Mouse (Mus musculus) kidney, adult 2 months (tissue): ENCODE data around the gene Cog3. TPM values are rescaled to one million over a fixed set of nuclear protein-coding genes. Genes with fewer than 3 reads are reported as not detected.

Experiments
- DNase-seq: peaks from one replicate; pipeline ENCODE4 v3.0.0; 2021
- H3K27ac ChIP-seq: fragments of 200-500 bp; 2 replicates; pipeline ENCODE4 v1.5.1; 2012; ENCODE audit warnings: low read depth, low read length, control low read depth, inconsistent platforms; ENCODE audit not compliant: insufficient read depth
- H3K27me3 ChIP-seq: fragments of 200-500 bp; replicated peaks from 2 replicates; pipeline ENCODE4 v1.6.1; 2012; ENCODE audit warnings: mild to moderate bottlenecking, moderate library complexity, low read length, inconsistent platforms; ENCODE audit not compliant: control insufficient read depth, insufficient read depth
- H3K36me3 ChIP-seq: fragments of 200-500 bp; 2 replicates; pipeline ENCODE4 v1.6.1; 2012; ENCODE audit warnings: mild to moderate bottlenecking, moderate library complexity, low read length, inconsistent platforms; ENCODE audit not compliant: control insufficient read depth, insufficient read depth
- H3K4me1 ChIP-seq: fragments of 200-500 bp; 2 replicates; pipeline ENCODE4 v1.6.1; 2011; ENCODE audit warnings: low read length; ENCODE audit not compliant: control insufficient read depth, insufficient read depth
- H3K4me3 ChIP-seq: fragments of 200-500 bp; 2 replicates; pipeline ENCODE4 v1.5.1; 2011; ENCODE audit warnings: mild to moderate bottlenecking, low read depth, low read length, control low read depth; ENCODE audit not compliant: insufficient read depth
- CTCF ChIP-seq: fragments of 200-500 bp; conservative IDR thresholded peaks from 2 replicates; pipeline ENCODE4 v1.5.1; 2011; ENCODE audit warnings: low read depth, mild to moderate bottlenecking, control low read depth, low read length, moderate library complexity, mixed read lengths; ENCODE audit not compliant: insufficient read depth, insufficient read length
- POLR2A ChIP-seq: fragments of 200-500 bp; IDR thresholded peaks from one replicate; pipeline ENCODE4 v1.6.1; 2011; ENCODE audit warnings: low read depth, low read length, control low read depth
- WGBS: fragments of 180-500 bp; shearing (Covaris S2); methylation state at CpG from one replicate; pipeline ENCODE4 v1.1.7; 2018; 5-methylcytosine and 5-hydroxymethylcytosine counted together
- polyA plus RNA-seq: library from polyadenylated mRNA; depleted of rRNA; stranded (reverse); fragments of >200 nt; gene quantifications from 2 replicates; pipeline ENCODE4 v1.2.3, GENCODE M21; 2012

Gene Cog3
- polyA plus RNA-seq, 1 experiment: 10.0 TPM

DNA sequence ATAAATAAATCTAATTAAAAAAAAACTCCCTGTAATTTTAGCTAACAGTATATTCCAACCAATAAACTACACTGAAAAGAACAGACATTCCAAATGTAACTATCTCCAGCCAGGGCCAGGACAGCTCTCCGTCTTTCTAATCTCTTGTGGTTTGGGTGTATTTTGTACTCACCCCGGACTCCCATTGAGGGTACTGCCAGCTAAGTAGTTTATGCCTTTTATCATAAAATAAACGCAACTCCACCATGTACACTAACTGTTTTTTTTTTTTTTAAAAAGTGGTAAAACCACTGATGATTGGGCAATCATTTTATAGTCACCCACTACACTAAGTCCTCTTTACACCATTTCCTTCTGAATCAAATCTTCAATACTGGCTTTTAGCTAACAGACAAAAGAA, 18.7 kb downstream of the Cog3 start:
- Histone ChIP-seq H3K4me1 (no peaks in the 10 kb centered on the region), H3K27ac (no peak overlapping the region), H3K27me3 (no peaks in the 10 kb centered on the region), H3K36me3 (peaks cover 6% of the 10 kb centered on the region), H3K4me3 (no peak overlapping the region)
- TF ChIP-seq CTCF: no peak
- TF ChIP-seq POLR2A: no peak
- 95% methylated on average over 3 of the region's 3 CpGs for WGBS
- DNase-seq: no peak

DNA sequence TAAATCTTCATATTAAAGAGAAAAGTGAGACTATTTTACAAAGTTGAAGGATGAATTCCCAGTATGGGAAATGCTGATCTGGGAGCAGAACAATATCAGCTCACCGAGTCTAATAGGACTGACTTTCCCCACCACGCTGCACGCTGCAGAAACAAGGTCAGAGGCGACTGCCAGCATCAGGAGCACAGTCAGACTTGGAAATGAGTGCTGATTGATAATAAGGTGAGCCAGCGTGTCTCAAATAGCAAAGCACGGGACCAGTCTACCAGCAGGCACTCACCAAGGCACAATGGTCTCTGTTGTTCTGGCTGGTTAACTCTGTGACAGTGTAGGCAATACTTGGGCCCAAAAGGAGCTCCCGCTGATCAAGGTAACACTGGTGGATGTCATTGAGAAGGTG, 21.7 kb downstream of the Cog3 start:
- 93% methylated on average over 7 of the region's 7 CpGs for WGBS
- Histone ChIP-seq H3K27ac (no peak overlapping the region), H3K36me3 (peaks cover 9% of the 10 kb centered on the region), H3K27me3 (no peaks in the 10 kb centered on the region), H3K4me3 (no peak overlapping the region), H3K4me1 (peaks cover 5% of the 10 kb centered on the region; the same call in 1 of the 2 replicates)
- TF ChIP-seq POLR2A (no peak), CTCF (no peak)
- DNase-seq: no peak

DNA sequence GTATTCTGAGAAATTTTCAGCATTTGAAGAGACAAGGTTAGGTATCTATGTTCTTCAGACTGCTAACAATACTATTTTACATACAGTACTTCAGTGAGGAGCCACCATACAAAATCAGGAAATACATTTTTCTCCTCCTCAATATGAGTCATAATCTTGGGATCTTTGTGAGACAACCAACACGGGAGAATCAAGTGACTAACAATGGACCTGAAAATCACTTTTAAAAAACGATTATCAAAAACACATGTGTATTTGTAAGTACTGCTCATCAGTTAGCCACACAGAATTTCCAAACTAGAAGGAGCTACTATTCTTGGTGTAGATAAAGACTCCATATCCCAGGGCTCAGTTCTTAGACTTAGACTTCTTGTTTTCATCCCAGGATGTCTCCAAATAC, 23.0 kb downstream of the Cog3 start:
- TF ChIP-seq POLR2A (no peak), CTCF (no peak)
- Histone ChIP-seq H3K4me1 (peaks cover 9% of the 10 kb centered on the region; the same call in 1 of the 2 replicates), H3K27ac (no peak overlapping the region), H3K4me3 (no peak overlapping the region), H3K27me3 (no peaks in the 10 kb centered on the region), H3K36me3 (peaks cover 9% of the 10 kb centered on the region)
- 80% methylated on average over 2 of the region's 2 CpGs for whole genome bisulfite sequencing
- DNase-seq: no peak

DNA sequence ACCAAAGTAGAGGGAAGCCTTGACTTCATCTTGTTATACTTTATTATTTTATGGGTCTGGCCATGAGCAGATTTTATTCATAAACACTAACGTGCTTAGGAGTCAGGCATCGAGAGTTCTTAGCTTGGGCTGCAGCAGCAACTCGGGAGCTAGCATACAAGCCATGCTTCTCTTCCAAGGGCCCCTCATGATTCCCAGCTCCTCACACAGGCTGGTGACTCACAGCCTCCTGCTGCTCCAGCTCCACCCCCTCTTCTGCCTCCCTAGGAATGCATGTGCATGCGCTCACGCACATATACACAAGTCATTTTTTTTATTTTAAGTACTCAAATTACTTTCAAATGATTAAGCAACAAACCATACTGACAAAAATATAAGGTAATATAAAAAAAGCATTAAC, 26.2 kb downstream of the Cog3 start:
- no peak for DNase-seq
- Histone ChIP-seq H3K27ac (no peak overlapping the region), H3K36me3 (peaks cover 8% of the 10 kb centered on the region), H3K4me3 (no peak overlapping the region), H3K4me1 (peaks cover 9% of the 10 kb centered on the region; the same call in 1 of the 2 replicates), H3K27me3 (no peaks in the 10 kb centered on the region)
- WGBS: 89% methylated on average over 5 of the region's 5 CpGs
- TF ChIP-seq POLR2A (no peak), CTCF (no peak)

GRCm38 (mm10) chr14:75727046-75727445, 27.3 kb downstream of the Cog3 start:
- peak; percentile 94 for DNase-seq
- H3K36me3 ChIP-seq: peaks cover 8% of the 10 kb centered on the region
- WGBS: 26% methylated on average over 4 of the region's 4 CpGs

GRCm38 (mm10) chr14:75722816-75723215, 31.5 kb downstream of the Cog3 start:
- Histone ChIP-seq H3K36me3 (peaks cover 3% of the 10 kb centered on the region), H3K27ac (no peak overlapping the region), H3K4me3 (no peak overlapping the region), H3K4me1 (peaks cover 4% of the 10 kb centered on the region; the same call in 1 of the 2 replicates), H3K27me3 (no peaks in the 10 kb centered on the region)
- over 99% methylated on average over 2 of the region's 2 CpGs for WGBS
- no peak for TF ChIP-seq POLR2A
- TF ChIP-seq CTCF: no peak
- no peak for DNase-seq

More at GRCm38 (mm10) chr14:75727046-75727445, 27.3 kb downstream of the Cog3 start:
- H3K4me3 ChIP-seq: no peak overlapping the region
- no peaks in the 10 kb centered on the region for H3K27me3 ChIP-seq
- H3K4me1 ChIP-seq: peaks cover 9% of the 10 kb centered on the region; the same call in 1 of the 2 replicates
- TF ChIP-seq POLR2A: no peak
- peak; percentile 74 for TF ChIP-seq CTCF
- peak overlapping the region; percentile 59 for H3K27ac ChIP-seq

GRCm38 (mm10) chr14:75721977-75722563, 32.2 kb downstream of the Cog3 start:
- H3K4me3 ChIP-seq: no peak overlapping the region
- no peaks in the 10 kb centered on the region for H3K4me1 ChIP-seq
- H3K27ac ChIP-seq: no peak overlapping the region
- 60% methylated on average over 12 of the region's 12 CpGs for WGBS
- H3K36me3 ChIP-seq: peaks cover 3% of the 10 kb centered on the region
- TF ChIP-seq POLR2A (no peak), CTCF (peak; percentile 62)
- peak; percentile 70 for DNase-seq
- no peaks in the 10 kb centered on the region for H3K27me3 ChIP-seq
